Mouse (Mus musculus): Measurements from ENCODE around the gene Cdkn2c. TPM values are rescaled to one million over a fixed set of nuclear protein-coding genes. Genes with fewer than 3 reads are reported as not detected.
"Not testable (repeated sequence)": the region's sequence is repeated elsewhere in the genome, so short reads cannot be mapped to it uniquely, and the experiment has no call there.

The Cdkn2c gene
- polyA plus RNA-seq (2016; fragmentation: Nextera tagmentation; extraction: Ambion mirVana) = 3.3 TPM in 2 replicates

DNA sequence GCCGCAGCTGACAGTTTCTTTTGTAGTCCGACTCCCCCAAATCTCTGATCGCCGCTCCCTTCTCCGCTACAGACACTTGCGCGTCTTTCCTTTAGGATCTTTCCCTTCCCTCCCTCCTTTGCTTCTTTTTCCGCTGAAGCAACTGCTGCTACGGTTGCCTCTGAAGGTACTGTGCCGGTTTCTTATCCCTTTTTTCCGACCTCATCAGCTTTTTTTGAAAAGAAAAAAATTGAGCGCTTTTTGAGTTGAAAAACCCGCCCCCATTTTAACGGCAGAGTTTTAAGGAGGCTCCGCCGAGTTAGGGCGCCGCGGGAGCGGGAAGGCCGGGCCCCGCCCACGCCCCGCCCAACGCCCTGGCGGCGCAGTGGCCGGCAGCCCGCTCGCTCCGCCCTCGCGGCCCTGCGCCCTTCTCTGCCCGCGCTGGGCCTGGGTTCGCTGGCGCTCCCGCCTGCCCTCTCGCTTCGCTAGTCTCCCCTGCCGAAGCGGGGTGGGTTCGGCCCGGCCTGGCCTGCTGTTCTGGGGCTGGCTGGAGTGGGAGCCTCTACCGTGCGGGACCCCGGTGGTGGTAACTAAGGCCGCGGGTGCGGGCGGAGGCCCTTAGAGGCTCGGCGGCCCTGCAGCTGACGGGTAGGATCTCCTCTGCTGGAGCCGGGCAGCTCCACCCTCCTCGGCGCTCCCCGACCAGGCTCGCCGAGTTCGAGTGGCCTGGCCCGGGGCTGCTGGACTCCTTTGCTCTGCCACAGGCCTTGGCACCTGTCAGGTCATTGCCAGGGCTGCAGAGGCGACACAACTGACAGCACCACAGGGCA lies at the start of gene Cdkn2c:
Gene Cdkn2c (minus strand): TSS at position 729 of the 809 bp plus-strand sequence.
- peak; percentile 93 for ATAC-seq (ENCODE audit: insufficient number of reproducible peaks, insufficient read depth, low FRiP score, low TSS enrichment, low read depth)
- Histone ChIP-seq H3K9ac (replicated peaks) (peak within 1 kb of the TSS; percentile 81), H3K36me3 (no peaks in the 10 kb centered on the region), H3K4me1 (replicated peaks) (peaks cover 18% of the 10 kb centered on the region), H3K4me3 (replicated peaks) (peak within 1 kb of the TSS; percentile 63), H3K27ac (peak within 1 kb of the TSS; percentile 92), H3K9me3 (no peaks in the 10 kb centered on the region), H3K27me3 (peaks cover 31% of the 10 kb centered on the region), H3K4me2 (peak within 1 kb of the TSS; percentile 98)
- under 1% methylated on average over 63 of the region's 64 CpGs for WGBS

- Histone ChIP-seq H3K9ac (replicated peaks) (no peak overlapping the region), H3K27me3 (no peaks in the 10 kb centered on the region), H3K36me3 (no peaks in the 10 kb centered on the region), H3K4me1 (replicated peaks) (no peaks in the 10 kb centered on the region), H3K27ac (no peak overlapping the region), H3K9me3 (no peaks in the 10 kb centered on the region), H3K4me3 (replicated peaks) (no peak overlapping the region), H3K4me2 (no peak overlapping the region)
- ATAC-seq (ENCODE audit: insufficient number of reproducible peaks, insufficient read depth, low FRiP score, low TSS enrichment, low read depth) = no peak
- WGBS = 93% methylated on average over 2 of the region's 2 CpGs
Observed at GRCm38 (mm10) chr4:109705349-109705748, 38.4 kb upstream of the Cdkn2c start.

DNA sequence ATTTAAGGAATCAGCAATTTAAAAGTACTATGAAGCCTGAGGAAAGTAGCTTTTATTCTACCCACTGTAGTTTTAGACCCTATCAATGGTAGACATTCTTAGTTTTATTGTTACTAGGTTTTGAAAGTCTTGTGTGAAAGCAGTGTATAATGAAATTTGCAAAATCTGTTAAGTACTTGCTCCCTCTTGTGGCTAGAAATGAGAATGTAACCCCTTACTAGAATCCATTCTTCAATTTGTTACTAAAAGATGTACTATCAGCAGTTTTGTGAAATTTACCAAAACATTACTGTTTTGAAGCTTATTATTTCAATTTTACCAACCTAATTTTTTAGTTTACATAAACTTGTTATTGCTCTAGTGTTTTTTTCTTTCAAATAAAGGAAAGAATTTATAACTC lies 36.6 kb upstream of the Cdkn2c start:
- H3K9ac ChIP-seq (replicated peaks) = no peak overlapping the region
- H3K4me3 ChIP-seq (replicated peaks) = no peak overlapping the region
- no peaks in the 10 kb centered on the region for H3K36me3 ChIP-seq
- no peaks in the 10 kb centered on the region for H3K4me1 ChIP-seq (replicated peaks)
- no peak overlapping the region for H3K4me2 ChIP-seq
- no peaks in the 10 kb centered on the region for H3K27me3 ChIP-seq
- no peaks in the 10 kb centered on the region for H3K9me3 ChIP-seq
- no peak overlapping the region for H3K27ac ChIP-seq
- ATAC-seq (ENCODE audit: insufficient number of reproducible peaks, insufficient read depth, low FRiP score, low TSS enrichment, low read depth) = no peak

DNA sequence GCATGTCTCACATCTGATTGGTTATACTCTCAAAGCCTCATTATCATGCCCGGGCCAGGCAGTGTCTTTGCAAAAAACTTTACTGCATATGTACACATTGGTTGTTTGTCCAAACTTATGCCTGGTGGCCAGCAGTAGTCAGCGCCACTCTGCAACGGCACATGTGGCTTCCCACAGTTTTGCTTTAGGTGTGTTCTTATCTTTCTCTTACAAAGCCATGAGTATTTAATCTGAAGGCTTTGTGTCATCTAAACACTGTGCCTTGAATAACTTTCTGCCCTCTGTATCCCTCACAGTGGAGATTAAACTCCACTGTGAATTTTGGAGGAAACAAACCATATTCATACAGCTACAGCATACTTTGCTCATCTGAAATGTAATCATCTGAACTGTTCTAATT lies 33.7 kb upstream of the Cdkn2c start:
- H3K4me2 ChIP-seq; H3K27me3 ChIP-seq; ATAC-seq (ENCODE audit: insufficient number of reproducible peaks, insufficient read depth, low FRiP score, low TSS enrichment, low read depth); H3K36me3 ChIP-seq; H3K4me3 ChIP-seq (replicated peaks); H3K9me3 ChIP-seq; H3K27ac ChIP-seq; H3K9ac ChIP-seq (replicated peaks); H3K4me1 ChIP-seq (replicated peaks): not testable (repeated sequence)
- 95% methylated on average over 3 of the region's 3 CpGs for WGBS

DNA sequence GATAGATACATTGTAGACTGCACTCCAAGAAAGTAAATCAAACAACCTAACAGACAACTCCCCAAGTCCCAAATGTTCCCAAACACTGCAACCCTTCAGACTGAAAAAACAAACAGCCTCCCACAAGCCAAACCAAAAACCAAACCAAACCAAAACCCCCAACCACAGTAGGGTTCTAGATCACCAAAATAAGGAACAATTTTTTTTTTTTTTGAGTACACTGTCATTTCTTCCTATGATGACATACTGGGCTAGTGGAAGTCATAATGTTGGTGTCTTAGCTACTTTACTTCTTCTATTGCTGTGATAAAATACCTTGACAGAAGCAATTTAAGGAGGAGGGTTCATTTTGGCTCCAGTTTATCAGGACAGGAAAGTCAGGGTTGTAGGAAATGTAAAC lies 25.7 kb upstream of the Cdkn2c start:
- Histone ChIP-seq H3K4me1 (replicated peaks) (no peaks in the 10 kb centered on the region), H3K9ac (replicated peaks) (no peak overlapping the region), H3K36me3 (peaks cover 5% of the 10 kb centered on the region), H3K27me3 (no peaks in the 10 kb centered on the region), H3K4me3 (replicated peaks) (no peak overlapping the region), H3K9me3 (peaks cover 12% of the 10 kb centered on the region), H3K27ac (no peak overlapping the region), H3K4me2 (no peak overlapping the region)
- no peak for ATAC-seq (ENCODE audit: insufficient number of reproducible peaks, insufficient read depth, low FRiP score, low TSS enrichment, low read depth)

DNA sequence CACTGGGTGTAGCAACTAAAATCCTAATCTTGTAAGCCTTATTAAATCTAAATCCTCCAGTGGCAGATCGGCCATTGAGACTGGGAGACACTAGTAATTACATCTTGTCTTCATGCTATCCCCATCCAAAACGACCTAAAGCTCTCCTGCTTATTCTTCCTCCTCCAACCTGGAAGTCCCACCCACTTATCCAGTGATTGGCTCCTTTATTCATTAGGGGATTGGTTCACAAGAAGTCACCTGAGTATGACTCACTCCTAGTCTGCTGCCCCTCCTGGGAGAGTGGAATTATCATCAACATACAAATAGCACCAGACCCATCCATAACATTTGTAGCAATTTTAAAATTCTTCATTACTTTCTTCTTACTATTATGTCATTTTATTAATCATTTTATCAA lies 16.6 kb upstream of the Cdkn2c start:
- no peak overlapping the region for H3K27ac ChIP-seq
- H3K9me3 ChIP-seq = no peaks in the 10 kb centered on the region
- H3K27me3 ChIP-seq = no peaks in the 10 kb centered on the region
- H3K36me3 ChIP-seq = 0 out of 2 replicates have a peak, but pooled peaks cover 7% of the 10 kb centered on the region
- ATAC-seq (ENCODE audit: insufficient number of reproducible peaks, insufficient read depth, low FRiP score, low TSS enrichment, low read depth) = no peak
- 66% methylated on average over 2 of the region's 2 CpGs for WGBS
- H3K4me2 ChIP-seq = no peak overlapping the region
- no peak overlapping the region for H3K9ac ChIP-seq (replicated peaks)
- H3K4me1 ChIP-seq (replicated peaks) = no peaks in the 10 kb centered on the region
- no peak overlapping the region for H3K4me3 ChIP-seq (replicated peaks)

DNA sequence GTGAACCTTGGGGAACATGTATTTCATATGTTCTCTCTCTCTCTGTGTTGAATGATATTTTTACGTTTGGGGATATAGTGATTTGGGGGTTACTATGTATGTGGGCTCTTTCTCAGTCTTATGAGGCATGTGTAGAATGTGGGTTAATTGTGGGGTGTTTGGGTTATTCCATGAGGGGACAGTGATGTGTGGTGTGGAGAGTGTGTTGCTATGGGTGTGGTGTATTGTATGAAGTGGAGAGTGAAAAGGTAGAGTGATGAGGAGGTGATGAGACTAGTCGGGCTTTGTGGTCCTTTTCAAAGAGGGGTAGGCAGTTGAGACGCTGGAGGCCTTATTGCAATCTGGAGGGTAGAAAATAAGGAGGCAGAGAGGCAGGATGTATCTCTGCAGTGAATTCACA lies 10.2 kb upstream of the Cdkn2c start:
- H3K4me1 ChIP-seq (replicated peaks) = peaks cover 6% of the 10 kb centered on the region
- H3K4me3 ChIP-seq (replicated peaks) = peak overlapping the region; percentile 90
- H3K9ac ChIP-seq (replicated peaks) = peak overlapping the region; percentile 87
- no peak for ATAC-seq (ENCODE audit: insufficient number of reproducible peaks, insufficient read depth, low FRiP score, low TSS enrichment, low read depth)
- peak overlapping the region; percentile 97 for H3K27ac ChIP-seq
- no peaks in the 10 kb centered on the region for H3K27me3 ChIP-seq
- peak overlapping the region; percentile 65 for H3K4me2 ChIP-seq
- H3K9me3 ChIP-seq = no peaks in the 10 kb centered on the region
- H3K36me3 ChIP-seq = no peaks in the 10 kb centered on the region
- 1% methylated on average over 3 of the region's 3 CpGs for WGBS

- peak within 1 kb of the TSS; percentile 90 for H3K4me3 ChIP-seq (replicated peaks)
Observed at GRCm38 (mm10) chr4:109676218-109677215, 9.5 kb upstream of the Cdkn2c start, which contains the start of gene Faf1. Gene Faf1 (plus strand): TSS chr4:109676588.

GRCm38 (mm10) chr4:109674097-109674496 lies 7.1 kb upstream of the Cdkn2c start:
- H3K9ac ChIP-seq (replicated peaks) = no peak overlapping the region
- ATAC-seq (ENCODE audit: insufficient number of reproducible peaks, insufficient read depth, low FRiP score, low TSS enrichment, low read depth) = no peak
- no peaks in the 10 kb centered on the region for H3K36me3 ChIP-seq
- 86% methylated on average over 2 of the region's 2 CpGs for WGBS
- peaks cover 6% of the 10 kb centered on the region for H3K4me1 ChIP-seq (replicated peaks)
- H3K4me2 ChIP-seq = no peak overlapping the region
- H3K27ac ChIP-seq = no peak overlapping the region
- H3K4me3 ChIP-seq (replicated peaks) = no peak overlapping the region
- no peaks in the 10 kb centered on the region for H3K27me3 ChIP-seq
- H3K9me3 ChIP-seq = no peaks in the 10 kb centered on the region

More at GRCm38 (mm10) chr4:109676218-109677215, 9.5 kb upstream of the Cdkn2c start, which contains the start of gene Faf1:
- peak within 1 kb of the TSS; percentile 65 for H3K4me2 ChIP-seq
- WGBS = under 1% methylated on average over 107 of the region's 107 CpGs
- no peaks in the 10 kb centered on the region for H3K27me3 ChIP-seq
- peak; percentile 94 for ATAC-seq (ENCODE audit: insufficient number of reproducible peaks, insufficient read depth, low FRiP score, low TSS enrichment, low read depth)
- H3K4me1 ChIP-seq (replicated peaks) = peaks cover 6% of the 10 kb centered on the region
- no peaks in the 10 kb centered on the region for H3K9me3 ChIP-seq
- no peaks in the 10 kb centered on the region for H3K36me3 ChIP-seq
- H3K27ac ChIP-seq = peak within 1 kb of the TSS; percentile 97
- H3K9ac ChIP-seq (replicated peaks) = peak within 1 kb of the TSS; percentile 87

- no peak overlapping the region for H3K4me3 ChIP-seq (replicated peaks)
- no peaks in the 10 kb centered on the region for H3K36me3 ChIP-seq
- 76% methylated on average over 1 of the region's 1 CpGs for WGBS
- no peak overlapping the region for H3K27ac ChIP-seq
- H3K4me2 ChIP-seq = no peak overlapping the region
- peaks cover 4% of the 10 kb centered on the region; the same call in 1 of the 2 replicates for H3K4me1 ChIP-seq (replicated peaks)
- no peaks in the 10 kb centered on the region for H3K27me3 ChIP-seq
- H3K9me3 ChIP-seq = no peaks in the 10 kb centered on the region
- H3K9ac ChIP-seq (replicated peaks) = no peak overlapping the region
- no peak for ATAC-seq (ENCODE audit: insufficient number of reproducible peaks, insufficient read depth, low FRiP score, low TSS enrichment, low read depth)
Observed at GRCm38 (mm10) chr4:109671941-109672340, 5.0 kb upstream of the Cdkn2c start.

DNA sequence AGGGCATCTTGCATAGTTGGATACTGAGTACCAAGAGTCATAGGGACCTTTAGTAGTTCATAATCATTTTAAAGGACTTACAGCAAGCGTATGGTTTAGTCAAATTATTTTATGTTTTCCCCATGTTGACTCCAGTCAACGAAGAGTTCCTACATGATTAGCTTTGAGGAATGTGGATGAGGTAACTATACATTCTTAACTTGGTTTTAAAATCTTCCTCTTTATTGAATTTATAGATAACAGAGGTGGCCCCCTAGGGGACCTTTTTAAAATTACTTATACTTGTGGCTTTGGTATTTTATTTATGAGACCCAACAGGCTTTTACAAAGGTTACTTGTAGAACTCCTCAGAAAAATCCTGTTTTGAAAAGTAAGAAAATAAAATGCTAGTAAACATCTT lies 3.2 kb upstream of the Cdkn2c start:
- 73% methylated on average over 2 of the region's 2 CpGs for WGBS
- no peak for ATAC-seq (ENCODE audit: insufficient number of reproducible peaks, insufficient read depth, low FRiP score, low TSS enrichment, low read depth)
- no peak overlapping the region for H3K4me2 ChIP-seq

More for the DNA sequence above, 3.2 kb upstream of the Cdkn2c start:
- Histone ChIP-seq H3K27me3 (peaks cover 11% of the 10 kb centered on the region), H3K9me3 (no peaks in the 10 kb centered on the region), H3K9ac (replicated peaks) (no peak overlapping the region), H3K36me3 (no peaks in the 10 kb centered on the region), H3K4me3 (replicated peaks) (no peak overlapping the region), H3K4me1 (replicated peaks) (peaks cover 14% of the 10 kb centered on the region; the same call in 1 of the 2 replicates), H3K27ac (no peak overlapping the region)
